Mouse (Mus musculus): ENCODE measurements around the gene Cfap65. TPM values are rescaled to one million over a fixed set of nuclear protein-coding genes. Genes with fewer than 3 reads are reported as not detected.

The Cfap65 gene
- total RNA-seq, 1 experiment, result not detected

DNA sequence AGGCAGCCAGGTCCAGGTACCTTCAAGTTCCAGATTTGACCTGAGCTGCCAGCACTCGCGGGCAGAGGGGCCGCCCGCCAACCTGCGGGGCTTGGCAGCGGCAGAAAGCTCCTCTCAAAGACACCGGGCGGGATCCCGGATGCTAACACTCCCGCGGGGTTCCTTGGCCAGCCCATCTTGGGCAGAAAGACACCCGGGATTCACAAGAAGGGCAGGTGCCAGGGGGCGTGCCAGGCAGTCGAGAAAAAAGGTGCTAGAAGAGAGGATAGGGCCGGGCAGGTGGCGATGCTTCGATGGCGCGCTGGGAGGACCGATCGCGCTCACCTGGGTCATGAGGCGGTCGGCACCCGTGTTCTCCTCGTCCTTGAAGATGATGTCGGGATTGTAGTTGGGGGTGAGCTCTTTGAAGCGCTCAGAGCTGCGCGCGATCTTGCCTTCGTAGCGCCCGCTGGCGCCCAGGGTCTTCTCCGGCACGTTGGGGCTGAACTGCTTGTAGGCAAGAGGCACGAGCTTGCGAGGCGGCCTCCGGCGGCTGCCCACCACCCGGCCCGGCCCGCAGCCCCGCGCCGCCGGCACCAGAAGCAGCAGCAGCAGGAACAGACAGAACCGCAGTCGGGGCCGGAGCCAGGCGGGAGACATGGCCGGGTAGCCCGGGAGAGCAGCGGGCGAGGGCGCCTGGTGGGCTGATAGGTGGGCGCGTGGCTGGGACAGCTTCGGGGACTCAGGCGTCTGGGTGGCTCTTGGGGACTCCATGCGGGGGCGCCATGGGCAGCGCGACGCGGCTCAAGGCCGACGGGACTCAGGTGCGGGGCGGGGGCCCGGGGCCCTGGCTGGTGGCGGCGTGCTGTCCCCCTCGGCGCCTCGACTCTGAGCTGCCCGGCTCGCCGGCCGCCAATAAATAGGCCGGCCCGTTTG lies 15.4 kb upstream of the Cfap65 start:
- H3K4me3 ChIP-seq (ENCODE audit: insufficient read depth in 1 of 2, low read depth in 1 of 2, low read length in 2 of 2, poor library complexity in 1 of 2, severe bottlenecking in 1 of 2), result peak overlapping the region; percentile 37 to 66; a peak in 3 of 4 replicates
- no peak for DNase-seq (ENCODE audit: low read depth, low spot score)
- no peak overlapping the region for H3K9ac ChIP-seq (ENCODE audit: insufficient read depth, low read depth, low read length, poor library complexity, severe bottlenecking)
- H3K4me1 ChIP-seq (ENCODE audit: control insufficient read depth in 2 of 2, insufficient read depth in 2 of 2, low read length in 2 of 2, poor library complexity in 1 of 2), result peaks cover 0 to 6% of the 10 kb centered on the region in 2 experiments; a peak in 1 of 4 replicates
- H3K27ac ChIP-seq (ENCODE audit: insufficient read depth, low read depth, low read length, poor library complexity, severe bottlenecking), result no peak overlapping the region
- H3K36me3 ChIP-seq (ENCODE audit: control insufficient read depth, insufficient read depth, low read length, poor library complexity, severe bottlenecking), result no peaks in the 10 kb centered on the region
- no peaks in the 10 kb centered on the region for H3K9me3 ChIP-seq (ENCODE audit: control insufficient read depth, insufficient read depth, low read depth, low read length)
- in situ Hi-C loops (cut with MboI; ENCODE audit: low sequenced_read_pairs in 2 of 2, unreplicated experiment in 2 of 2), result no loop called here
- TF ChIP-seq HCFC1 (IDR thresholded peaks at IDR 0.05; ENCODE audit: borderline replicate concordance, insufficient read depth, low read length), result no peak
- no peak for TF ChIP-seq ZC3H11A (IDR thresholded peaks at IDR 0.05; ENCODE audit: borderline replicate concordance, low read depth, low read length)
- no peak for TF ChIP-seq CHD2 (IDR thresholded peaks at IDR 0.05; ENCODE audit: low read depth, low read length)
- no peak for TF ChIP-seq ZNF384 (IDR thresholded peaks at IDR 0.05; ENCODE audit: low read depth, low read length)
- no peak for TF ChIP-seq MAFK (IDR thresholded peaks at IDR 0.05; ENCODE audit: insufficient read depth, low read depth, low read length)

DNA sequence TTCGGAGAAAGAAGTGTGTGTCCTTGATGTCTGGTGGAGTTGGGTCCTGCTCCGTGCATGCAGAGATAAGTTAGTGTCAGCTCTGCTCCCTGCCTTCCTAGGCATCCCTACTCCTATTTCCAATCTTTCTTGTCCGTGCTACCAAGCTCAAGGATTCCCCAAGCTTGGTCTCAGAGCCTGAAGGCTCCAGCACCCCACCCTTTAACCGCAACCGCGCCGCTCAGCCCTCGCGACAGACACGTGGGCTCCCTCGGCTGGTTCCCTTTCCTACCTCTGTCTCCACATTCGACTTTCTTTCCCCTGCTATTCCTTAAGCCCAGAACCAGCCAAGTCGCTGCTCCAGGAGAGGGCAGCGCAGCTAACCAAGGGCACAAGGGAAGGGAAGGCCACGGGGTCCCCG lies 14.7 kb upstream of the Cfap65 start:
- TF ChIP-seq ZNF384 (IDR thresholded peaks at IDR 0.05; ENCODE audit: low read depth, low read length) (no peak), CHD2 (IDR thresholded peaks at IDR 0.05; ENCODE audit: low read depth, low read length) (no peak), MAFK (IDR thresholded peaks at IDR 0.05; ENCODE audit: insufficient read depth, low read depth, low read length) (no peak)
- in situ Hi-C loops (cut with MboI; ENCODE audit: low sequenced_read_pairs in 2 of 2, unreplicated experiment in 2 of 2), result no loop called here
- DNase-seq (ENCODE audit: low read depth, low spot score), result no peak
- H3K4me3 ChIP-seq (ENCODE audit: insufficient read depth in 1 of 2, low read depth in 1 of 2, low read length in 2 of 2, poor library complexity in 1 of 2, severe bottlenecking in 1 of 2), result no peak overlapping the region; a peak in 1 of 4 replicates
- H3K36me3 ChIP-seq (ENCODE audit: control insufficient read depth, insufficient read depth, low read length, poor library complexity, severe bottlenecking), result no peaks in the 10 kb centered on the region
- no peak overlapping the region for H3K9ac ChIP-seq (ENCODE audit: insufficient read depth, low read depth, low read length, poor library complexity, severe bottlenecking)
- H3K4me1 ChIP-seq (ENCODE audit: control insufficient read depth in 2 of 2, insufficient read depth in 2 of 2, low read length in 2 of 2, poor library complexity in 1 of 2), result peaks cover 0 to 6% of the 10 kb centered on the region in 2 experiments; a peak in 1 of 4 replicates
- H3K27ac ChIP-seq (ENCODE audit: insufficient read depth, low read depth, low read length, poor library complexity, severe bottlenecking), result no peak overlapping the region
- H3K9me3 ChIP-seq (ENCODE audit: control insufficient read depth, insufficient read depth, low read depth, low read length), result no peaks in the 10 kb centered on the region

DNA sequence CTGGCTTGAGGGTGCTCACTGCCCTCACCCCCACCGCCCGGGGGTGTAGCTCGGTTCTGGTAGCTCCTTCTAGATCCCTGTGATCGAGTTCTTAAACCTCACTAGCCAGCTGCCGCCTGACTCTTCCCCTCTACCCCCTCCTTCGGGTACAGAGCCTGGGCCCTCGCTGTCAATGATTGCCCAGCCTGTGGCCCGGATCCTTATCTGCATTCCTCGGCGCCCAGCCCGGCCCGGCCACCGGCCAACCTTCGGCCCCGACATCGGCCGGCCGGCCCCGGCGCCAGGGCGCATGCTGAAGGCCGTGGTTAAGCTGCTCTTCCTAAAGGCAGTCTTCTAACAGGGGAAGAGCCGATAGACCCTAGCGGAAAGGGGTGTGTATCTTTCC lies 14.3 kb upstream of the Cfap65 start:
- H3K27ac ChIP-seq (ENCODE audit: insufficient read depth, low read depth, low read length, poor library complexity, severe bottlenecking), result no peak overlapping the region
- TF ChIP-seq CHD2 (IDR thresholded peaks at IDR 0.05; ENCODE audit: low read depth, low read length) (no peak), ZNF384 (IDR thresholded peaks at IDR 0.05; ENCODE audit: low read depth, low read length) (no peak), MAFK (IDR thresholded peaks at IDR 0.05; ENCODE audit: insufficient read depth, low read depth, low read length) (no peak), HCFC1 (IDR thresholded peaks at IDR 0.05; ENCODE audit: borderline replicate concordance, insufficient read depth, low read length) (no peak)
- no peaks in the 10 kb centered on the region for H3K9me3 ChIP-seq (ENCODE audit: control insufficient read depth, insufficient read depth, low read depth, low read length)
- no peak overlapping the region; a peak in 1 of 4 replicates for H3K4me3 ChIP-seq (ENCODE audit: insufficient read depth in 1 of 2, low read depth in 1 of 2, low read length in 2 of 2, poor library complexity in 1 of 2, severe bottlenecking in 1 of 2)
- in situ Hi-C loops (cut with MboI; ENCODE audit: low sequenced_read_pairs in 2 of 2, unreplicated experiment in 2 of 2), result no loop called here
- DNase-seq (ENCODE audit: low read depth, low spot score), result no peak
- H3K4me1 ChIP-seq (ENCODE audit: control insufficient read depth in 2 of 2, insufficient read depth in 2 of 2, low read length in 2 of 2, poor library complexity in 1 of 2), result peaks cover 0 to 6% of the 10 kb centered on the region in 2 experiments; a peak in 1 of 4 replicates
- H3K9ac ChIP-seq (ENCODE audit: insufficient read depth, low read depth, low read length, poor library complexity, severe bottlenecking), result no peak overlapping the region
- H3K36me3 ChIP-seq (ENCODE audit: control insufficient read depth, insufficient read depth, low read length, poor library complexity, severe bottlenecking), result no peaks in the 10 kb centered on the region

GRCm38 (mm10) chr1:74948784-74949665 lies 13.6 kb upstream of the Cfap65 start:
- H3K4me3 ChIP-seq (ENCODE audit: insufficient read depth in 1 of 2, low read depth in 1 of 2, low read length in 2 of 2, poor library complexity in 1 of 2, severe bottlenecking in 1 of 2), result 0 out of 4 replicates have a peak overlapping the region, but pooled peaks of 1 of the 2 experiments have one; percentile 31

More at GRCm38 (mm10) chr1:74948784-74949665, 13.6 kb upstream of the Cfap65 start:
- in situ Hi-C loops (cut with MboI; ENCODE audit: low sequenced_read_pairs in 2 of 2, unreplicated experiment in 2 of 2), result no loop called here
- Histone ChIP-seq H3K4me1 (ENCODE audit: control insufficient read depth in 2 of 2, insufficient read depth in 2 of 2, low read length in 2 of 2, poor library complexity in 1 of 2) (peaks cover 0 to 6% of the 10 kb centered on the region in 2 experiments; a peak in 1 of 4 replicates), H3K36me3 (ENCODE audit: control insufficient read depth, insufficient read depth, low read length, poor library complexity, severe bottlenecking) (no peaks in the 10 kb centered on the region), H3K9me3 (ENCODE audit: control insufficient read depth, insufficient read depth, low read depth, low read length) (no peaks in the 10 kb centered on the region), H3K27ac (ENCODE audit: insufficient read depth, low read depth, low read length, poor library complexity, severe bottlenecking) (no peak overlapping the region), H3K9ac (ENCODE audit: insufficient read depth, low read depth, low read length, poor library complexity, severe bottlenecking) (no peak overlapping the region)
- TF ChIP-seq HCFC1 (IDR thresholded peaks at IDR 0.05; ENCODE audit: borderline replicate concordance, insufficient read depth, low read length), result no peak
- TF ChIP-seq ZC3H11A (IDR thresholded peaks at IDR 0.05; ENCODE audit: borderline replicate concordance, low read depth, low read length), result 0 out of 2 replicates have a peak, but pooled peaks have one; percentile 19
- DNase-seq (ENCODE audit: low read depth, low spot score), result no peak
